In the genomic region with DNA sequence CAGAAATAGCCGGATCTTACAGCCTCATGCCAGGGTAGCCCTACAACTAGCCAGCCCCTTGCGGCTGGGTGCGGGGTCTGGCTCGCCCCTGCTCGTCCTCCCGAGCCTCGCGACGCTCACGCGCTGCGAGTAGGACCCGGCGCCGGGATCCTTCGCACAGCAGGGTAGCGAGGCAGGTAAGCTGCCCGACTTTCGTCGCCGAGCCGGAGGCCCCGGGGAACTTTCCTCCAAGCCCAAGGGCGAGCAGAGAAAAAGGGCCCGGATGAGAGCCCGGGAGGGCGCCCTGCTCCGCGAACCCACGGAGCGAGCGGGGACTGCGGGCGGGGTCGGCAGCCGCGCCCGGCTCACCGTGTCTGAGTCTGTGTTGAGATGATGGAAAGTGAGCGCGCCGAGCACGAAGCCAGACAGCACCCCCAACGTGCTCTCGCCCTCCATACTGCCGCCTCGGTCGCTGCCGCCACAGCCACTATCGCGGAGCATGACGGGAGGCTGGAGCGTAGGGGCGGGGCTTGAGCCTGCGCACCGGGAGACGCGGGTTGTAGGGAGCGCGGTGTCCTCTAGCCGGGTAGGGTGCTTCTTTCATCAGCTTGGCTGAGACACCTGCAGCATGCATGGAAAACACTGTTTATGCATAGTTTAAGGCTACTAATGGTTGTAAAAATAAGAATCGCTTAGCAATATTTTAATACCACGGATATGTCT, we compare ENCODE assay signal across 1 mouse cellular context.
TF ChIP-seq lines count a peak whose summit lies in the region.

TSS of gene Abraxas1 (minus strand) at position 483 of the 702 bp plus-strand sequence.

TF ChIP-seq in MEL, 35 proteins besides CTCF, POLR2A, EP300 and RAD21 (continued from another document):
- TF ChIP-seq ETS1 (IDR thresholded peaks at IDR 0.05; ENCODE audit: low read depth, low read length) (peak; percentile 22; the same call in 1 of the 2 replicates), TBP (IDR thresholded peaks at IDR 0.05; ENCODE audit: low read depth, low read length) (peak; percentile 89)
